In genomic region chr3:87794922-87795325, GRCm38 (mm10) we compare ENCODE assay signal across 8 mouse cellular contexts. TPM values are rescaled to one million over a fixed set of nuclear protein-coding genes. Genes with fewer than 3 reads are reported as not detected.
A peak's percentile ranks its signal among the peaks of the same experiment; 100 is the strongest.
DNase-seq lines count a peak whose midpoint lies in the region; ATAC-seq and TF ChIP-seq lines count a peak whose summit lies in the region.

Gene Ntrk1, minus strand, starts transcription at chr3:87795162.

- DNase-seq in testis, postnatal 10 days (ENCODE audit: low spot score) = no peak
- no peak for DNase-seq in layer of hippocampus, adult 18-20 months (ENCODE audit: low spot score in 2 of 2)
- DNase-seq in layer of hippocampus, postnatal 14 days (ENCODE audit: low spot score in 2 of 2) = no peak
- no peak for DNase-seq in frontal cortex, postnatal 14 days (ENCODE audit: low spot score in 2 of 2)

- under 1% methylated on average over 46 of the region's 47 CpGs for WGBS in forebrain, embryonic 12.5 days
- WGBS in limb, embryonic 13.5 days = under 1% methylated on average over 47 of the region's 47 CpGs
- WGBS in stomach, embryonic 15.5 days = under 1% methylated on average over 46 of the region's 47 CpGs

- no peaks in the 10 kb centered on the region for H3K9me3 ChIP-seq in forebrain, embryonic 12.5 days
- H3K9me3 ChIP-seq in limb, embryonic 13.5 days = no peaks in the 10 kb centered on the region
- H3K9me3 ChIP-seq in stomach, embryonic 15.5 days = no peaks in the 10 kb centered on the region

- H3K4me3 ChIP-seq in testis, adult 2 months (ENCODE audit: control insufficient read depth, low read depth, low read length) = peak within 1 kb of the TSS; percentile 19
- H3K4me3 ChIP-seq in forebrain, embryonic 12.5 days (replicated peaks) = peak within 1 kb of the TSS; percentile 37
- H3K4me3 ChIP-seq in limb, embryonic 13.5 days = peak within 1 kb of the TSS; percentile 38
- H3K4me3 ChIP-seq in stomach, embryonic 15.5 days (replicated peaks) = peak within 1 kb of the TSS; percentile 32

- ATAC-seq in forebrain, embryonic 12.5 days (ENCODE audit: low FRiP score) = peak; percentile 33; the same call in 1 of the 2 replicates
- 0 out of 2 replicates have a peak, but pooled peaks have one; percentile 15 for ATAC-seq in limb, embryonic 13.5 days (ENCODE audit: low FRiP score, low read depth)
- ATAC-seq in stomach, embryonic 15.5 days (ENCODE audit: insufficient read depth, low FRiP score, low read depth) = 0 out of 2 replicates have a peak, but pooled peaks have one; percentile 37

- H3K9ac ChIP-seq in forebrain, embryonic 12.5 days = peak within 1 kb of the TSS; percentile 40; the same call in 1 of the 2 replicates
- H3K9ac ChIP-seq in limb, embryonic 13.5 days = peak within 1 kb of the TSS; percentile 55
- H3K9ac ChIP-seq in stomach, embryonic 15.5 days = no peak within 1 kb of the TSS

- TF ChIP-seq CTCF in testis, adult 2 months (IDR thresholded peaks at IDR 0.05; ENCODE audit: control insufficient read depth, insufficient read depth, insufficient replicate concordance, low read depth, low read length) = no peak

- no peak for TF ChIP-seq POLR2A in testis, adult 2 months (IDR thresholded peaks at IDR 0.05; ENCODE audit: control insufficient read depth, low read depth, low read length)

- no peak within 1 kb of the TSS for H3K27ac ChIP-seq in testis, adult 2 months (ENCODE audit: control insufficient read depth, insufficient read depth, low read depth, low read length)
- H3K27ac ChIP-seq in forebrain, embryonic 12.5 days = no peak within 1 kb of the TSS
- H3K27ac ChIP-seq in limb, embryonic 13.5 days = no peak within 1 kb of the TSS
- H3K27ac ChIP-seq in stomach, embryonic 15.5 days = no peak within 1 kb of the TSS

- H3K4me1 ChIP-seq in testis, adult 2 months (ENCODE audit: control insufficient read depth, insufficient read depth, low read length) = peaks cover 10% of the 10 kb centered on the region
- H3K4me1 ChIP-seq in forebrain, embryonic 12.5 days = peaks cover 34% of the 10 kb centered on the region
- H3K4me1 ChIP-seq in limb, embryonic 13.5 days = peaks cover 38% of the 10 kb centered on the region
- peaks cover 34% of the 10 kb centered on the region for H3K4me1 ChIP-seq in stomach, embryonic 15.5 days

- peaks cover 3% of the 10 kb centered on the region for H3K27me3 ChIP-seq in testis, adult 2 months (ENCODE audit: control insufficient read depth, insufficient read depth, low read length)
- peaks cover 99% of the 10 kb centered on the region for H3K27me3 ChIP-seq in forebrain, embryonic 12.5 days
- peaks cover 95% of the 10 kb centered on the region for H3K27me3 ChIP-seq in limb, embryonic 13.5 days
- H3K27me3 ChIP-seq in stomach, embryonic 15.5 days (replicated peaks) = peaks cover 88% of the 10 kb centered on the region

- no peaks in the 10 kb centered on the region for H3K36me3 ChIP-seq in testis, adult 2 months (ENCODE audit: control insufficient read depth, insufficient read depth, low read length)
- H3K36me3 ChIP-seq in forebrain, embryonic 12.5 days (replicated peaks) = no peaks in the 10 kb centered on the region
- H3K36me3 ChIP-seq in limb, embryonic 13.5 days = no peaks in the 10 kb centered on the region
- H3K36me3 ChIP-seq in stomach, embryonic 15.5 days = no peaks in the 10 kb centered on the region

- peak within 1 kb of the TSS; percentile 54 for H3K4me2 ChIP-seq in forebrain, embryonic 12.5 days
- H3K4me2 ChIP-seq in limb, embryonic 13.5 days (replicated peaks) = peak within 1 kb of the TSS; percentile 61
- peak within 1 kb of the TSS; percentile 55 for H3K4me2 ChIP-seq in stomach, embryonic 15.5 days

RNA-seq across cellular contexts. Expression of gene Ntrk1, which starts in this region (rescaled TPM):
- 0.64 and 0.94 TPM in 2 replicates for polyA plus RNA-seq in testis, adult 2 months (2012; rRNA removed)
- polyA plus RNA-seq in forebrain, embryonic 12.5 days (2016; fragmentation: Nextera tagmentation; extraction: Ambion mirVana) = 1.1 and 1.4 TPM in 2 replicates
- polyA plus RNA-seq in limb, embryonic 13.5 days (2015; fragmentation: Nextera tagmentation; extraction: Ambion mirVana) = 2.6 and 2.7 TPM in 2 replicates
- 1.9 and 2.2 TPM in 2 replicates for polyA plus RNA-seq in stomach, embryonic 15.5 days (2015; fragmentation: Nextera tagmentation; extraction: Ambion mirVana)
- under 1 TPM; 0.25 to 0.32 TPM for total RNA-seq in layer of hippocampus, adult 18-20 months (2021)
- total RNA-seq in layer of hippocampus, postnatal 14 days (2021) = under 1 TPM; 0.29 to 0.41 TPM
